Mouse (Mus musculus): ENCODE measurements at regions not wholly inside any gene's neighbourhood (a gene's known extent, or its start where the extent isn't known, plus 50 kb on each side); places are given as distances from the start of the nearest gene placed in this dataset.

GRCm38 (mm10) chr5:51894159-51894558, 296.2 kb downstream of the Dhx15 start:
- peak overlapping the region; percentile 10; the same call in 1 of the 2 replicates for H3K4me2 ChIP-seq (ENCODE audit: low read length)
- DNase-seq (ENCODE audit: low spot score) (no peak), ATAC-seq (replicated peaks; ENCODE audit: low FRiP score, low read depth) (no peak)
- H3K27ac ChIP-seq: no peak overlapping the region
- H3K4me1 ChIP-seq (replicated peaks; ENCODE audit: insufficient read depth, low read length): no peaks in the 10 kb centered on the region
- H3K9me3 ChIP-seq (replicated peaks; ENCODE audit: low read length): no peaks in the 10 kb centered on the region
- no peak for TF ChIP-seq CTCF (IDR thresholded peaks at IDR 0.05; ENCODE audit: low read depth)
- 39% methylated on average over 8 of the region's 8 CpGs for WGBS
- no peaks in the 10 kb centered on the region for H3K27me3 ChIP-seq (ENCODE audit: insufficient read depth, low read length)
- no peak overlapping the region for H3K4me3 ChIP-seq (replicated peaks; ENCODE audit: low read depth, low read length)
- no peak overlapping the region for H3K9ac ChIP-seq (ENCODE audit: low read depth, low read length)
- no peaks in the 10 kb centered on the region for H3K36me3 ChIP-seq (ENCODE audit: insufficient read depth, low read length)

DNA sequence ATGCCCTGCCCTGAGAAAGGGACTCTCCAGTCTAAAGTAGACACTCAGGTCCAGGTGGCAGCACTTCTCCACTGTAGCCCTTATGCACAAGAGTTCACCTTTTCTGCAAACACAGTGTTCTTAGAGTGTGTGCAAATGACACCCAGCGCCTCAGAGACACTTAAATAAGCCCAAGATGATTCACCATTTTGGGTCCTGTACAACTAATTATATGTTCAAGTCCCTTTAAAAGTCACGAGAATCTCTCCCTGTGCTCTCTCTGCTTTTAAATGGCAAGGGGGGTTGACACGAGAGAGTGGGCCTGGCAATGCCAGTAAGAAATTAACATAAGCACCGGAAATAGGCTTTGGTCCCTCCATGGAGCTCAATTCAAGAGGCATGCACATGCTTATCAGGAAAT, 299.0 kb downstream of the Dhx15 start:
- Histone ChIP-seq H3K9ac (ENCODE audit: low read depth, low read length) (no peak overlapping the region), H3K27me3 (ENCODE audit: insufficient read depth, low read length) (no peaks in the 10 kb centered on the region), H3K4me2 (ENCODE audit: low read length) (no peak overlapping the region), H3K27ac (no peak overlapping the region), H3K4me1 (replicated peaks; ENCODE audit: insufficient read depth, low read length) (no peaks in the 10 kb centered on the region), H3K9me3 (replicated peaks; ENCODE audit: low read length) (no peaks in the 10 kb centered on the region), H3K36me3 (ENCODE audit: insufficient read depth, low read length) (no peaks in the 10 kb centered on the region), H3K4me3 (replicated peaks; ENCODE audit: low read depth, low read length) (no peak overlapping the region)
- no peak for ATAC-seq (replicated peaks; ENCODE audit: low FRiP score, low read depth)
- WGBS: 79% methylated on average over 4 of the region's 4 CpGs
- no peak for DNase-seq (ENCODE audit: low spot score)
- no peak for TF ChIP-seq CTCF (IDR thresholded peaks at IDR 0.05; ENCODE audit: low read depth)

DNA sequence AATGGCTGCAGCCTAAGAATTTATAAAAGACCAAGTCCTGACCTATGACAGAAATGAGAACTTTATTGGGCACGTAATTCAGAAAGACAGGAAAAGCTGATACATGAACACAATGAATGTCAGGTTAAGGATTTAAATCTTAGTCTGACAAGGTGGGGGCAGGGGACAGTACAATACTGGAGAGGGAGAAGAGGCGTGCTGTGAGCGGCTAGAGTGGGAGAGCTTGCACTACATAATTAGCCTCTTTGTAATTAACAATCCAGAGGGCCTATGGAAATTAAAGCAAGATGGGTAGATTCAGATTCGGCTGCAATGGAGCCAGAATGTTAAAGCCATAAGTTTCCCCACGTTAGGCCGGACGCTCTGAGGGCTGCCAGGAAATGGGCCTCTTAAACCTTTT, 301.9 kb downstream of the Dhx15 start:
- 35% methylated on average over 7 of the region's 7 CpGs for WGBS
- ATAC-seq (replicated peaks; ENCODE audit: low FRiP score, low read depth): no peak
- H3K4me3 ChIP-seq (replicated peaks; ENCODE audit: low read depth, low read length): no peak overlapping the region

GRCm38 (mm10) chr5:51882594-51882993, 307.7 kb downstream of the Dhx15 start:
- Histone ChIP-seq H3K27ac (no peak overlapping the region), H3K9me3 (replicated peaks; ENCODE audit: low read length) (no peaks in the 10 kb centered on the region), H3K36me3 (ENCODE audit: insufficient read depth, low read length) (no peaks in the 10 kb centered on the region), H3K4me2 (ENCODE audit: low read length) (no peak overlapping the region), H3K4me1 (replicated peaks; ENCODE audit: insufficient read depth, low read length) (no peaks in the 10 kb centered on the region), H3K4me3 (replicated peaks; ENCODE audit: low read depth, low read length) (no peak overlapping the region), H3K9ac (ENCODE audit: low read depth, low read length) (no peak overlapping the region), H3K27me3 (ENCODE audit: insufficient read depth, low read length) (no peaks in the 10 kb centered on the region)
- ATAC-seq (replicated peaks; ENCODE audit: low FRiP score, low read depth) (no peak), DNase-seq (ENCODE audit: low spot score) (no peak)
- TF ChIP-seq CTCF (IDR thresholded peaks at IDR 0.05; ENCODE audit: low read depth): no peak
- WGBS: 73% methylated on average over 4 of the region's 4 CpGs

More for the DNA sequence above, 301.9 kb downstream of the Dhx15 start:
- H3K27ac ChIP-seq: no peak overlapping the region
- no peaks in the 10 kb centered on the region for H3K36me3 ChIP-seq (ENCODE audit: insufficient read depth, low read length)
- H3K9me3 ChIP-seq (replicated peaks; ENCODE audit: low read length): no peaks in the 10 kb centered on the region
- no peak for DNase-seq (ENCODE audit: low spot score)
- TF ChIP-seq CTCF (IDR thresholded peaks at IDR 0.05; ENCODE audit: low read depth): no peak
- H3K4me2 ChIP-seq (ENCODE audit: low read length): no peak overlapping the region
- H3K27me3 ChIP-seq (ENCODE audit: insufficient read depth, low read length): no peaks in the 10 kb centered on the region
- no peaks in the 10 kb centered on the region for H3K4me1 ChIP-seq (replicated peaks; ENCODE audit: insufficient read depth, low read length)
- no peak overlapping the region for H3K9ac ChIP-seq (ENCODE audit: low read depth, low read length)

DNA sequence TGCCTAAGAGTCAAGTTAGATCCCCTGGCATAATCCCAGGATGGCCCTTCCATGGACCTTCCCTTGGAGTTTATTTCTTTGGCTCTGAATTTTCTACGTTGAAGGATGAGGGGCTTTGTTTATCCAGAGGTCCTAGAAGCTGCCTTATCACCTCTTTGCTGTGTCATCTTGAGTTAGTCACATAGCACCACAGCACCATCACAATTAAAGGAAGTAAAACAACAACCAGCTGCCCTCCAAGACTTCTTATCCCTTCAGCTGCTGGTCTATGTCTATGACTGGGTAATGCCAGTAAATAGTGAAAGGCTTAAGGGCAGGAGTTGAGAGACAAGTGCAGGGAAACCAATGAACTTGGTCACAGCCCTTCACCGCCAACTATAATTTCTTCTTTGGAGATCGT, 308.1 kb downstream of the Dhx15 start:
- ATAC-seq (replicated peaks; ENCODE audit: low FRiP score, low read depth): no peak
- Histone ChIP-seq H3K4me3 (replicated peaks; ENCODE audit: low read depth, low read length) (no peak overlapping the region), H3K27ac (no peak overlapping the region)

GRCm38 (mm10) chr5:51876846-51877245, 309.3 kb upstream of the Ppargc1a start:
- Histone ChIP-seq H3K4me1 (replicated peaks; ENCODE audit: insufficient read depth, low read length) (no peaks in the 10 kb centered on the region), H3K9ac (ENCODE audit: low read depth, low read length) (no peak overlapping the region), H3K27me3 (ENCODE audit: insufficient read depth, low read length) (no peaks in the 10 kb centered on the region), H3K27ac (no peak overlapping the region), H3K9me3 (replicated peaks; ENCODE audit: low read length) (no peaks in the 10 kb centered on the region), H3K36me3 (ENCODE audit: insufficient read depth, low read length) (no peaks in the 10 kb centered on the region), H3K4me2 (ENCODE audit: low read length) (no peak overlapping the region), H3K4me3 (replicated peaks; ENCODE audit: low read depth, low read length) (no peak overlapping the region)
- TF ChIP-seq CTCF (IDR thresholded peaks at IDR 0.05; ENCODE audit: low read depth): no peak
- WGBS: 84% methylated on average over 2 of the region's 2 CpGs
- ATAC-seq (replicated peaks; ENCODE audit: low FRiP score, low read depth) (no peak), DNase-seq (ENCODE audit: low spot score) (no peak)

More for the DNA sequence above, 308.1 kb downstream of the Dhx15 start:
- no peak for DNase-seq (ENCODE audit: low spot score)
- Histone ChIP-seq H3K9me3 (replicated peaks; ENCODE audit: low read length) (no peaks in the 10 kb centered on the region), H3K9ac (ENCODE audit: low read depth, low read length) (no peak overlapping the region), H3K27me3 (ENCODE audit: insufficient read depth, low read length) (no peaks in the 10 kb centered on the region), H3K4me2 (ENCODE audit: low read length) (no peak overlapping the region), H3K4me1 (replicated peaks; ENCODE audit: insufficient read depth, low read length) (no peaks in the 10 kb centered on the region), H3K36me3 (ENCODE audit: insufficient read depth, low read length) (no peaks in the 10 kb centered on the region)
- no peak for TF ChIP-seq CTCF (IDR thresholded peaks at IDR 0.05; ENCODE audit: low read depth)
- 80% methylated on average over 3 of the region's 3 CpGs for WGBS

DNA sequence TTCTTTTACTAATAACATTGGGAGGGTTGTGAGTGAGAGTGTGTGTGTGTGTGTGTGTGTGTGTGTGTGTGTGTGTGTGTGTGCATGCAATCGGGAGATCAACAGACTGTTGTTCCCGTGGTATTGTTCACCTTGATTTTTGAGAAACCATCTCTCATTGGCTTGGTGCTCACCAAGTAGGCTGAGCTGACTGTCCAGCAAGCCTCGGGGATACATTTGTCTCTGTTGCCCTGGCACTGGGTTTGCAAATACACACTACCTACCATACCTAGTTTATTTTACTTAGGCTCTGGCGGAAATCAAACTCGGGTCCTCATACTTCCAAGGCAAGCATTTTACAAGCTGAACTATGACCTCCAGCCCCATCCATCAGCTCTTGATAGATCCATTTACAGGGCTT, 306.0 kb upstream of the Ppargc1a start:
- TF ChIP-seq CTCF (IDR thresholded peaks at IDR 0.05; ENCODE audit: low read depth): no peak
- no peak for DNase-seq (ENCODE audit: low spot score)
- 65% methylated on average over 5 of the region's 5 CpGs for WGBS

More for the DNA sequence above, 306.0 kb upstream of the Ppargc1a start:
- H3K9ac ChIP-seq (ENCODE audit: low read depth, low read length): no peak overlapping the region
- no peak overlapping the region for H3K4me2 ChIP-seq (ENCODE audit: low read length)
- no peaks in the 10 kb centered on the region for H3K27me3 ChIP-seq (ENCODE audit: insufficient read depth, low read length)
- no peaks in the 10 kb centered on the region for H3K36me3 ChIP-seq (ENCODE audit: insufficient read depth, low read length)
- no peak overlapping the region for H3K4me3 ChIP-seq (replicated peaks; ENCODE audit: low read depth, low read length)
- H3K9me3 ChIP-seq (replicated peaks; ENCODE audit: low read length): no peaks in the 10 kb centered on the region
- no peaks in the 10 kb centered on the region for H3K4me1 ChIP-seq (replicated peaks; ENCODE audit: insufficient read depth, low read length)
- ATAC-seq (replicated peaks; ENCODE audit: low FRiP score, low read depth): no peak
- no peak overlapping the region for H3K27ac ChIP-seq

Measured in kidney, postnatal 0 days (tissue).